In genomic region chr1:164628840-164629239, GRCm38 (mm10) we compare ENCODE assay signal across 12 mouse cellular contexts.
A peak's percentile ranks its signal among the peaks of the same experiment; 100 is the strongest.
DNase-seq lines count a peak whose midpoint lies in the region; ATAC-seq and TF ChIP-seq lines count a peak whose summit lies in the region.
"Had no signal": no experiment of that assay in that cellular context is flagged by ENCODE, and none has a peak within 500 bp of the region (broad histone marks: within the 10 kb centered on the region; RNA-seq: fewer than 3 reads in every experiment).

No protein-coding gene starts in this region.

- H3K4me1 ChIP-seq in embryonic fibroblast, embryonic 13.5 days (ENCODE audit: control insufficient read depth, insufficient read depth, low read length): peaks cover 4% of the 10 kb centered on the region; the same call in 1 of the 2 replicates
- H3K4me1 ChIP-seq: embryonic facial prominence, embryonic 12.5 days; intestine, embryonic 15.5 days had no signal

- TF ChIP-seq CTCF in embryonic fibroblast, embryonic 13.5 days (IDR thresholded peaks at IDR 0.05; ENCODE audit: borderline replicate concordance, insufficient read depth, low read length): no peak

- H3K27ac ChIP-seq in embryonic fibroblast, embryonic 13.5 days (ENCODE audit: insufficient read depth, low read length): peak overlapping the region; percentile 94
- H3K27ac ChIP-seq: embryonic facial prominence, embryonic 12.5 days; heart, embryonic 15.5 days; intestine, embryonic 15.5 days had no signal

- DNase-seq in adrenal gland, adult 2 months: peak; percentile 41
- DNase-seq in adrenal gland, postnatal 4 days (ENCODE audit: low spot score in 2 of 2): no peak
- peak; percentile 62 for DNase-seq in 3134 (ENCODE audit: extremely low read depth, insufficient read length, low spot score)
- DNase-seq in kidney, postnatal 25 days: peak; percentile 15 to 38
- no peak for DNase-seq in layer of hippocampus, adult 9-10 months (ENCODE audit: low spot score)
- DNase-seq in spleen, postnatal 36 days (ENCODE audit: low spot score in 2 of 2): no peak
- DNase-seq: cerebellum, adult 2 months had no signal

- H3K4me3 ChIP-seq in embryonic fibroblast, embryonic 13.5 days (ENCODE audit: insufficient read depth, low read length): no peak overlapping the region
- H3K4me3 ChIP-seq: embryonic facial prominence, embryonic 12.5 days; heart, embryonic 15.5 days; intestine, embryonic 15.5 days had no signal

- TF ChIP-seq POLR2A in embryonic fibroblast, embryonic 13.5 days (IDR thresholded peaks at IDR 0.05; ENCODE audit: low read depth, low read length): no peak

- ATAC-seq in erythroid progenitor cell, adult 5-6 weeks (replicated peaks; ENCODE audit: low FRiP score, poor library complexity, severe bottlenecking): no peak
- ATAC-seq: intestine, embryonic 15.5 days had no signal

Comparison
In these comparisons a context has a peak if more than half of its experiments do, and no peak if none do; other contexts are left out.
1. DNase-seq: peak in adrenal gland, adult 2 months (single experiment), 3134 (single experiment) and kidney, postnatal 25 days (2 of 2); none in adrenal gland, postnatal 4 days (0 of 2), layer of hippocampus, adult 9-10 months (single experiment) and spleen, postnatal 36 days (0 of 2).